Mouse (Mus musculus) brain, embryonic 14.5 days (tissue): ENCODE measurements at regions not wholly inside any gene's neighbourhood (a gene's known extent, or its start where the extent isn't known, plus 50 kb on each side); places are given as distances from the start of the nearest gene placed in this dataset.

ENCODE experiments used
- DNase-seq: peaks from one replicate; pipeline ENCODE4 v3.0.0-alpha.2; 2011; ENCODE audit warnings: low read depth
- CTCF ChIP-seq: fragments of 200-500 bp; IDR thresholded peaks from 2 replicates; pipeline ENCODE4 v1.5.1; 2012; ENCODE audit warnings: inconsistent platforms, mild to moderate bottlenecking, moderate library complexity, borderline replicate concordance; ENCODE audit not compliant: insufficient read depth, insufficient read length; ENCODE audit errors: extremely low read depth
- POLR2A ChIP-seq: fragments of 200-500 bp; IDR thresholded peaks from 2 replicates; pipeline ENCODE4 v1.6.1; 2012; ENCODE audit warnings: mild to moderate bottlenecking, inconsistent platforms, borderline replicate concordance; ENCODE audit not compliant: poor library complexity, insufficient read depth, insufficient read length, severe bottlenecking; ENCODE audit errors: extremely low read depth

DNA sequence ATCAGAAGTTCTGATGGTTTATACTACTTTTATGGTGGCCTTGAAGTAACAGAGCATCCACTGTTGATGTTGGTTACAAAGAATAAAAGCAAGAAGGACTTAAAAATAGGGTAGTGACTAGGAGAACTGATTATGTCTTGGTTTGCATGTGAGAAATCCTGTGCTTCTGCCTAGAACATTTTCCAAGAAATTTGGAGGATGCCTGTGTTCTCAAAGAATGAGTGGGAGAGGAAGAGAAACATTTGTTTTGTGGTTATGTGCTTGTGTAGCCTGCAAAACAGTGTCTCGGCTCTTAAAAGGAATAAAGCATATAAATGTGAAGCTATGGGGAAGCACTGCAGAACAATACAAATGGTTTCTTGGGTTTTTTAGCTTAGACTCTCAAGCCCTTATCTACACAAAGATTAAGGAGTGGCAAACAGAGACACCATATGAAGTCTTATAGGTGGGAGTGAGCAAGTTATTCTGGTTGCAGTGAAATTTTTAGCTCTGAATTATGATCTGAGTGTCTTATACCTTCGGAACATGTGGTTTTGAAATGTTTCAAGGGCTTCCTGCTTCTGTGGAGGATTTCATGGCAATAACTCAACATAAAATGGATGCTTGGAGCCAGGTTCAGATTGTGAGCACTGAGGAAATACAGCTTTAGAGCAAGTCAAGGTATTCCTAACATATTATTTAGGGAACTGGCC lies 372.1 kb upstream of the Man1a start:
- DNase-seq = no peak
- TF ChIP-seq CTCF = no peak

DNA sequence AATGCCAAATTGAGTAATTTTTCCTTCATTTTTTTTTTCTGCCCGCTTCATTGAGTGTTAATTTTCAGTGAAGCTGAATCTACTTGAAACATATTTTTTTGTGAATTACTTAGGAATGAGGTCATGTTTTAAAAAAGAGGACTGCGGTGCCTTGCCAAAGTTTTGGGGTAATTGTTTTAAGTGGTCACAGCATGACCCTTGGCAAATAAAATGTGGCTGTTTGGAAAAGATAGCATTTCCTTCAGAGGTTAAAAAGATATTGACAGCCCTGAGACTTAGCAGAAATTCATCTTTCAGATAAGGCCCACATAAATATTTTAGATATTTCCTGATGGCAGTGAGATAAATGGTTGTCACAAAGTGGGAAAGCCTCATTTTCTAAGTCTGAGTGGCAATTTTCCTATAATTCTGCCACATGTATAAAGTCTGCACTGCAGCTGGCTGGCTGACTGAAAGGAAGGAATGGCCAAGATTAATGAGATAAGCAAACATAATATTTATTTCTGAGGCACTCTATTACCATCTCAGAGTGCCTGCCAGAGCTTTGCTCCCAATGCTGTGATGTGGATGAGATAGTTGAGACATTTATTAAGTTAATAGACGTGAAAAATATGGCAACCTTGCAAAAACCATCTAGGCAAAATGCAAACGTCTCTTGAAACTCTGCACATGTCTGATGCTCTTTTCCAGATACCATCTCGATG lies 327.0 kb upstream of the Man1a start:
- no peak for TF ChIP-seq POLR2A
- no peak for TF ChIP-seq CTCF
- peak; percentile 11 for DNase-seq

GRCm38 (mm10) chr10:54383751-54384150 lies 307.3 kb upstream of the Man1a start:
- DNase-seq = no peak
- no peak for TF ChIP-seq POLR2A
- no peak for TF ChIP-seq CTCF

- TF ChIP-seq POLR2A = no peak
- TF ChIP-seq CTCF = no peak
- DNase-seq = no peak
Measured at GRCm38 (mm10) chr10:54381530-54381929, 305.1 kb upstream of the Man1a start.

- DNase-seq = no peak
- no peak for TF ChIP-seq CTCF
- TF ChIP-seq POLR2A = no peak
Measured at GRCm38 (mm10) chr10:54369158-54369557, 292.7 kb upstream of the Man1a start.

- peak; percentile 80 for DNase-seq
- no peak for TF ChIP-seq POLR2A
- TF ChIP-seq CTCF = no peak
Measured at GRCm38 (mm10) chr10:54365315-54365714, 288.9 kb upstream of the Man1a start.

GRCm38 (mm10) chr10:54337234-54337633 lies 260.8 kb upstream of the Man1a start:
- TF ChIP-seq CTCF = no peak
- TF ChIP-seq POLR2A = no peak

More at GRCm38 (mm10) chr10:54337234-54337633, 260.8 kb upstream of the Man1a start:
- no peak for DNase-seq
